Mouse (Mus musculus) heart, embryonic 13.5 days (tissue): ENCODE results near the gene Rasgrp1. TPM values are rescaled to one million over a fixed set of nuclear protein-coding genes. Genes with fewer than 3 reads are reported as not detected.

Experiments used
- ATAC-seq: fragments of 200-750 bp; cut with Nextera tagmentation; 2 replicates; pipeline ENCODE4 v1.8.0; 2017; ENCODE audit warnings: moderate TSS enrichment; ENCODE audit not compliant: insufficient number of reproducible peaks, low FRiP score, low TSS enrichment; ENCODE audit errors: extremely low read depth
- H3K27ac ChIP-seq: fragments of 300-500 bp; sonication (generic); replicated peaks from 2 replicates; pipeline ENCODE4 v1.5.1; 2015; ENCODE audit warnings: moderate library complexity, mild to moderate bottlenecking, inconsistent platforms
- H3K27me3 ChIP-seq: fragments of 300-500 bp; sonication (generic); replicated peaks from 2 replicates; pipeline ENCODE4 v1.6.1; 2015; ENCODE audit warnings: mild to moderate bottlenecking, inconsistent platforms
- H3K36me3 ChIP-seq: fragments of 300-500 bp; sonication (generic); 2 replicates; pipeline ENCODE4 v1.6.1; 2015; ENCODE audit warnings: mild to moderate bottlenecking, inconsistent platforms
- H3K4me1 ChIP-seq: fragments of 300-500 bp; sonication (generic); 2 replicates; pipeline ENCODE4 v1.6.1; 2015; ENCODE audit warnings: inconsistent platforms
- H3K4me2 ChIP-seq: fragments of 300-500 bp; sonication (generic); 2 replicates; pipeline ENCODE4 v1.6.1; 2015; ENCODE audit warnings: inconsistent platforms, mild to moderate bottlenecking, moderate library complexity
- H3K4me3 ChIP-seq: fragments of 300-500 bp; sonication (generic); 2 replicates; pipeline ENCODE4 v1.5.1; 2015; ENCODE audit warnings: moderate library complexity, mild to moderate bottlenecking, inconsistent platforms
- H3K9ac ChIP-seq: fragments of 300-500 bp; sonication (generic); 2 replicates; pipeline ENCODE4 v1.6.1; 2015; ENCODE audit warnings: inconsistent platforms, mild to moderate bottlenecking, moderate library complexity
- H3K9me3 ChIP-seq: fragments of 300-500 bp; sonication (generic); 2 replicates; pipeline ENCODE4 v1.6.1; 2016; ENCODE audit warnings: inconsistent platforms
- WGBS: fragments of 180-500 bp; shearing (Covaris S2); methylation state at CpG from one replicate; pipeline ENCODE4 v1.1.7; 2015; ENCODE audit warnings: mixed read lengths; 5-methylcytosine and 5-hydroxymethylcytosine counted together
- polyA plus RNA-seq: library from polyadenylated mRNA; unstranded; fragments of >200 nt; fragmentation: Nextera tagmentation; extraction: Ambion mirVana; gene quantifications from 2 replicates; pipeline ENCODE4 v1.2.1, GENCODE M21; 2015

Rasgrp1 gene
- polyA plus RNA-seq, 1 experiment from 2014 or later, result 0.16 TPM

- Histone ChIP-seq H3K36me3 (no peaks in the 10 kb centered on the region), H3K27me3 (no peaks in the 10 kb centered on the region; the same call in 1 of the 2 replicates)
- WGBS, result 71% methylated on average over 9 of the region's 9 CpGs
Observed at GRCm38 (mm10) chr2:117328521-117329285, 14.1 kb downstream of the Rasgrp1 start.

GRCm38 (mm10) chr2:117322399-117322798, 20.4 kb downstream of the Rasgrp1 start:
- Histone ChIP-seq H3K27ac (no peak overlapping the region), H3K27me3 (no peaks in the 10 kb centered on the region), H3K4me2 (no peak overlapping the region), H3K36me3 (no peaks in the 10 kb centered on the region), H3K9me3 (no peaks in the 10 kb centered on the region), H3K9ac (no peak overlapping the region), H3K4me3 (no peak overlapping the region), H3K4me1 (no peaks in the 10 kb centered on the region)
- ATAC-seq, result no peak
- 77% methylated on average over 8 of the region's 8 CpGs for WGBS

More at GRCm38 (mm10) chr2:117328521-117329285, 14.1 kb downstream of the Rasgrp1 start:
- ATAC-seq, result no peak
- H3K4me3 ChIP-seq, result no peak overlapping the region
- H3K4me1 ChIP-seq, result no peaks in the 10 kb centered on the region
- no peak overlapping the region for H3K27ac ChIP-seq
- H3K4me2 ChIP-seq, result no peak overlapping the region
- no peaks in the 10 kb centered on the region for H3K9me3 ChIP-seq
- H3K9ac ChIP-seq, result no peak overlapping the region

GRCm38 (mm10) chr2:117321231-117321630, 21.6 kb downstream of the Rasgrp1 start:
- 74% methylated on average over 3 of the region's 3 CpGs for WGBS
- Histone ChIP-seq H3K36me3 (no peaks in the 10 kb centered on the region), H3K27ac (no peak overlapping the region), H3K9me3 (peaks cover 6% of the 10 kb centered on the region), H3K9ac (no peak overlapping the region), H3K4me2 (no peak overlapping the region), H3K27me3 (no peaks in the 10 kb centered on the region), H3K4me3 (no peak overlapping the region), H3K4me1 (no peaks in the 10 kb centered on the region)
- ATAC-seq, result no peak

GRCm38 (mm10) chr2:117318991-117319390, 23.8 kb downstream of the Rasgrp1 start:
- Histone ChIP-seq H3K36me3 (no peaks in the 10 kb centered on the region), H3K9me3 (peaks cover 13% of the 10 kb centered on the region), H3K27me3 (no peaks in the 10 kb centered on the region), H3K4me2 (no peak overlapping the region), H3K4me3 (no peak overlapping the region), H3K4me1 (no peaks in the 10 kb centered on the region), H3K27ac (no peak overlapping the region), H3K9ac (no peak overlapping the region)
- no peak for ATAC-seq
- WGBS, result 63% methylated on average over 3 of the region's 3 CpGs

- Histone ChIP-seq H3K4me1 (no peaks in the 10 kb centered on the region), H3K9me3 (peaks cover 13% of the 10 kb centered on the region), H3K9ac (no peak overlapping the region), H3K4me3 (no peak overlapping the region), H3K27ac (no peak overlapping the region), H3K36me3 (no peaks in the 10 kb centered on the region), H3K4me2 (no peak overlapping the region), H3K27me3 (no peaks in the 10 kb centered on the region)
- no peak for ATAC-seq
- WGBS, result 78% methylated on average over 5 of the region's 5 CpGs
Observed at GRCm38 (mm10) chr2:117313586-117314235, 29.1 kb downstream of the Rasgrp1 start.

- Histone ChIP-seq H3K36me3 (no peaks in the 10 kb centered on the region), H3K4me1 (no peaks in the 10 kb centered on the region), H3K27me3 (no peaks in the 10 kb centered on the region), H3K27ac (no peak overlapping the region), H3K4me2 (no peak overlapping the region), H3K4me3 (no peak overlapping the region), H3K9me3 (peaks cover 13% of the 10 kb centered on the region), H3K9ac (no peak overlapping the region)
- ATAC-seq, result no peak
- WGBS, result 70% methylated on average over 7 of the region's 7 CpGs
Observed at GRCm38 (mm10) chr2:117312441-117312895, 30.3 kb downstream of the Rasgrp1 start.

- no peak for ATAC-seq
- H3K9ac ChIP-seq, result no peak overlapping the region
- no peaks in the 10 kb centered on the region for H3K36me3 ChIP-seq
- H3K9me3 ChIP-seq, result peaks cover 12% of the 10 kb centered on the region
- H3K4me2 ChIP-seq, result no peak overlapping the region
- no peaks in the 10 kb centered on the region for H3K4me1 ChIP-seq
- no peak overlapping the region for H3K4me3 ChIP-seq
- H3K27me3 ChIP-seq, result no peaks in the 10 kb centered on the region
- WGBS, result 52% methylated on average over 2 of the region's 2 CpGs
- H3K27ac ChIP-seq, result no peak overlapping the region
Observed at GRCm38 (mm10) chr2:117312030-117312429, 30.8 kb downstream of the Rasgrp1 start.

- Histone ChIP-seq H3K9ac (no peak overlapping the region), H3K4me3 (no peak overlapping the region), H3K36me3 (no peaks in the 10 kb centered on the region), H3K27ac (no peak overlapping the region), H3K4me1 (no peaks in the 10 kb centered on the region), H3K27me3 (no peaks in the 10 kb centered on the region), H3K4me2 (no peak overlapping the region), H3K9me3 (peaks cover 7% of the 10 kb centered on the region)
- 72% methylated on average over 1 of the region's 1 CpGs for WGBS
- no peak for ATAC-seq
Observed at GRCm38 (mm10) chr2:117311349-117311748, 31.5 kb downstream of the Rasgrp1 start.

GRCm38 (mm10) chr2:117309046-117309445, 33.8 kb downstream of the Rasgrp1 start:
- 64% methylated on average over 2 of the region's 2 CpGs for WGBS
- no peak for ATAC-seq

GRCm38 (mm10) chr2:117307959-117308358, 34.8 kb downstream of the Rasgrp1 start:
- H3K4me3 ChIP-seq, result no peak overlapping the region
- 69% methylated on average over 3 of the region's 3 CpGs for WGBS
- H3K27ac ChIP-seq, result no peak overlapping the region
- H3K36me3 ChIP-seq, result no peaks in the 10 kb centered on the region
- H3K9ac ChIP-seq, result no peak overlapping the region
- H3K4me2 ChIP-seq, result no peak overlapping the region
- H3K9me3 ChIP-seq, result no peaks in the 10 kb centered on the region
- no peaks in the 10 kb centered on the region for H3K4me1 ChIP-seq
- no peak for ATAC-seq
- no peaks in the 10 kb centered on the region for H3K27me3 ChIP-seq

More at GRCm38 (mm10) chr2:117309046-117309445, 33.8 kb downstream of the Rasgrp1 start:
- Histone ChIP-seq H3K4me1 (no peaks in the 10 kb centered on the region), H3K36me3 (no peaks in the 10 kb centered on the region), H3K27ac (no peak overlapping the region), H3K4me3 (no peak overlapping the region), H3K9me3 (no peaks in the 10 kb centered on the region), H3K4me2 (no peak overlapping the region), H3K27me3 (no peaks in the 10 kb centered on the region), H3K9ac (no peak overlapping the region)

- Histone ChIP-seq H3K36me3 (no peaks in the 10 kb centered on the region), H3K27ac (no peak overlapping the region)
- no peak for ATAC-seq
Observed at GRCm38 (mm10) chr2:117304941-117305340, 37.9 kb downstream of the Rasgrp1 start.

More at GRCm38 (mm10) chr2:117304941-117305340, 37.9 kb downstream of the Rasgrp1 start:
- Histone ChIP-seq H3K9me3 (no peaks in the 10 kb centered on the region), H3K9ac (no peak overlapping the region), H3K4me1 (no peaks in the 10 kb centered on the region), H3K4me3 (no peak overlapping the region), H3K4me2 (no peak overlapping the region), H3K27me3 (no peaks in the 10 kb centered on the region)
- WGBS, result 78% methylated on average over 5 of the region's 5 CpGs
